Mouse (Mus musculus): Measurements from ENCODE around the gene Tbl3. TPM values are rescaled to one million over a fixed set of nuclear protein-coding genes. Genes with fewer than 3 reads are reported as not detected.

The Tbl3 gene
- polyA plus RNA-seq, 1 experiment from 2014 or later = 25.2 TPM

DNA sequence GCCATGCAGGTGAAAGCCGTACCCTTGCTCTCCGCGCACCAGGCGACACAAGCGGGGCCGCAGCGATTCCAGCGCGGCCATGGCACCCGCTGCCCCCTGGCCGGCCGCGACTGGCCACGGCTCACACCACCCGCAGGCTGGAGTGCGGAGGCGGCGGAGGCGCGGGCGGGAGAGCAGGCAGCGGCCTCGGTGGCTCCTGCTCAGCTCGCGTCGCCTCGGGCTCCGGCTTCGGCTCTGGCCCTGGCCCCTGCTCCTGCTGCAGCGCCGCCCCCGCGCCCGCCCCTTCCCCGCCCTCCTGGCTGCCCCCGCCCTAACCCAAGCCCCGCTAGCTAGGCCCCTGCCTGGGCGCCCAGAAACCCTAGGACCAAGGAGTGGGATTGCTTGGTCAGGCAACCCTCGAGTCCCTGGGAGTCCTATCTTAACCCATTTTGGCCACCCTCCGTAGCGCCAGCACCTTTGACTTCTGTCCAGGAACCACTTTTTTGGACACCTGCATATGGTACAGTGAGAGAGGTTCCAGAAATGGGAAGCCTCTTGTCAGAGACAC, 57.3 kb downstream of the Tbl3 start, which contains the start of gene Slc9a3r2:
Gene Slc9a3r2, minus strand, starts transcription at position 258 of the 547 bp plus-strand sequence.
- Histone ChIP-seq H3K27me3 (replicated peaks; ENCODE audit: control insufficient read depth, insufficient read depth, low read length) (0 out of 2 replicates have a peak, but pooled peaks cover 3% of the 10 kb centered on the region), H3K4me1 (replicated peaks; ENCODE audit: control insufficient read depth, insufficient read depth, low read length) (0 out of 2 replicates have a peak, but pooled peaks cover 4% of the 10 kb centered on the region), H3K9ac (ENCODE audit: low read depth, low read length) (peak within 1 kb of the TSS; percentile 72), H3K36me3 (ENCODE audit: control insufficient read depth, insufficient read depth) (no peaks in the 10 kb centered on the region; the same call in 1 of the 2 replicates), H3K9me3 (ENCODE audit: control insufficient read depth) (no peaks in the 10 kb centered on the region), H3K4me2 (replicated peaks; ENCODE audit: low read depth) (peak within 1 kb of the TSS; percentile 97), H3K4me3 (ENCODE audit: low read depth, low read length) (peak within 1 kb of the TSS; percentile 71), H3K27ac (ENCODE audit: low read depth, low read length) (peak within 1 kb of the TSS; percentile 54)
- no peak for TF ChIP-seq CTCF (IDR thresholded peaks at IDR 0.05; ENCODE audit: low read depth)
- WGBS = 1% methylated on average over 21 of the region's 41 CpGs
- peak; percentile 32; the same call in 1 of the 2 replicates for ATAC-seq

DNA sequence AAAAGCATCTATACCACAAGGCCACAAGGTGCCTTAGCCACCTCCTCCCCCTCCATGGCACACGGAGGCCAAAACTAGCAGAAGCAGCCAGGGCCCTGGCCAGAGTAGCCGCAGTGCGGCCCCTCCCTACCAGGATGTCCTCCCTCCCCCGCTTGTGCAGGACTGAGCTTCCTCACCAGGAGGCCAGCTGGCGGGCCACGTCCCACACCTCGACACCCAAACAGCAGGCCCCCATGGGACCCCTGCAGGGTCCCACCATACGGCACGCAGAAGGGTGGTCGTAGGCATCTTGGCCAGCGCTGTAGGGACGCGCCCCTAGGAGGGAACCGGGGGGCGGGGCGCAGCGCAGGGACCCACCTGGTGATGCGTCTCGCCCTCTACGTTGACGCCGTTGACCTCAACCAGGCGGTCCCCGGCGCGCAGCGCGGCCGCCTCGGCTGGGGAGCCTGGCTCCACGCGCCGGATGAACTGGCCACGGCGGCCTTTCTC, 57.8 kb downstream of the Tbl3 start:
- H3K9ac ChIP-seq (ENCODE audit: low read depth, low read length) = peak overlapping the region; percentile 72
- ATAC-seq = 0 out of 2 replicates have a peak, but pooled peaks have one; percentile 17
- H3K4me1 ChIP-seq (replicated peaks; ENCODE audit: control insufficient read depth, insufficient read depth, low read length) = 0 out of 2 replicates have a peak, but pooled peaks cover 4% of the 10 kb centered on the region
- H3K9me3 ChIP-seq (ENCODE audit: control insufficient read depth) = no peaks in the 10 kb centered on the region
- H3K4me3 ChIP-seq (ENCODE audit: low read depth, low read length) = peak overlapping the region; percentile 71
- peak overlapping the region; percentile 97 for H3K4me2 ChIP-seq (replicated peaks; ENCODE audit: low read depth)
- peak overlapping the region; percentile 54 for H3K27ac ChIP-seq (ENCODE audit: low read depth, low read length)
- 1% methylated on average over 32 of the region's 35 CpGs for WGBS
- H3K36me3 ChIP-seq (ENCODE audit: control insufficient read depth, insufficient read depth) = no peaks in the 10 kb centered on the region; the same call in 1 of the 2 replicates
- H3K27me3 ChIP-seq (replicated peaks; ENCODE audit: control insufficient read depth, insufficient read depth, low read length) = 0 out of 2 replicates have a peak, but pooled peaks cover 3% of the 10 kb centered on the region
- TF ChIP-seq CTCF (IDR thresholded peaks at IDR 0.05; ENCODE audit: low read depth) = no peak

DNA sequence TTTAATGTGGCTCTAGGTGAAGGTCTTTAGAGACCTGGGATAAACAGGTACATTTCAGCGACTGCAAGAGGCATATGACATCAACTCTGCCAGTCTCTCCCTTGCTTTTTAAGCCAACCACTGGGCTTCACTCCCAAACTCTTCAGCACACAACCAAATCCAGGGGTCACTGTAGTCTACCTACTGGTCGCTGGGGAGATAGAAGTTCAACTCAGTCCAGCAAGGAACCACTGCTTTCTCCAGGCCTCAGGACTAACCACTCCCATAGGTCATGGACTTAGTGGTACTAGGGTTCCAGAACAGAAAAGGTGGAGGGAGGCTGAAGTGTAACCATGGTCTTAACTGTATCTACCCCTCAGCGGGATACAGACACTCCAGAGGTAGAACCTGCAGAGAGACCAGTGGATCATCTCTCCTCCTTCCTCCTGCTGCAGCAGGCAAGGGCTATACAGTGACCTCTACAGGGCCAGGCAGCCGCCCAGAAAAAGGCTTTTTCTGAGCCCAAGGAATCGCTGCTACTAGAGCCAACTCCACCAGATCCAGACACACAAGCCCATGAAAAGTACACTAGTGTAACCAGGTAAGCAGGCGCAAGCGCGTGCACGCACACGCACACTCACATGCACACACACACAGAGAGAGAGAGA, 58.6 kb downstream of the Tbl3 start:
- H3K4me2 ChIP-seq (replicated peaks; ENCODE audit: low read depth) = peak overlapping the region; percentile 97
- H3K27ac ChIP-seq (ENCODE audit: low read depth, low read length) = no peak overlapping the region
- no peaks in the 10 kb centered on the region for H3K9me3 ChIP-seq (ENCODE audit: control insufficient read depth)
- 0 out of 2 replicates have a peak, but pooled peaks cover 3% of the 10 kb centered on the region for H3K27me3 ChIP-seq (replicated peaks; ENCODE audit: control insufficient read depth, insufficient read depth, low read length)
- peak overlapping the region; percentile 71 for H3K4me3 ChIP-seq (ENCODE audit: low read depth, low read length)
- ATAC-seq = no peak
- no peak overlapping the region for H3K9ac ChIP-seq (ENCODE audit: low read depth, low read length)
- 73% methylated on average over 10 of the region's 10 CpGs for WGBS
- no peaks in the 10 kb centered on the region; the same call in 1 of the 2 replicates for H3K36me3 ChIP-seq (ENCODE audit: control insufficient read depth, insufficient read depth)
- TF ChIP-seq CTCF (IDR thresholded peaks at IDR 0.05; ENCODE audit: low read depth) = peak; percentile 38
- 0 out of 2 replicates have a peak, but pooled peaks cover 4% of the 10 kb centered on the region for H3K4me1 ChIP-seq (replicated peaks; ENCODE audit: control insufficient read depth, insufficient read depth, low read length)

Other genes with a start within 250 kb of the Tbl3 start
- 5.0 and 5.2 TPM in 2 replicates for gene E4f1, start 237.3 kb downstream of the Tbl3 start, polyA plus RNA-seq (2015; fragmentation: Nextera tagmentation; extraction: Ambion mirVana)
- 64.5 and 69.4 TPM in 2 replicates for gene Pgp, start 237.3 kb downstream of the Tbl3 start, polyA plus RNA-seq (2015; fragmentation: Nextera tagmentation; extraction: Ambion mirVana)
- not detected in 2 replicates for gene Bricd5, start 233.8 kb downstream of the Tbl3 start, polyA plus RNA-seq (2015; fragmentation: Nextera tagmentation; extraction: Ambion mirVana)
- gene Mlst8, start 228.6 kb downstream of the Tbl3 start, polyA plus RNA-seq (2015; fragmentation: Nextera tagmentation; extraction: Ambion mirVana) = 11.9 and 12.9 TPM in 2 replicates
- gene Caskin1, start 219.1 kb downstream of the Tbl3 start, polyA plus RNA-seq (2015; fragmentation: Nextera tagmentation; extraction: Ambion mirVana) = 0.69 and 0.78 TPM in 2 replicates
- gene Traf7, start 179.7 kb downstream of the Tbl3 start, polyA plus RNA-seq (2015; fragmentation: Nextera tagmentation; extraction: Ambion mirVana) = 39.7 and 41.2 TPM in 2 replicates
- 0.31 and 0.63 TPM in 2 replicates for gene Rab26, start 173.4 kb downstream of the Tbl3 start, polyA plus RNA-seq (2015; fragmentation: Nextera tagmentation; extraction: Ambion mirVana)
- 5.4 and 8.3 TPM in 2 replicates for gene Pkd1, start 157.8 kb downstream of the Tbl3 start, polyA plus RNA-seq (2015; fragmentation: Nextera tagmentation; extraction: Ambion mirVana)
- gene Tsc2, start 75.0 kb downstream of the Tbl3 start, polyA plus RNA-seq (2015; fragmentation: Nextera tagmentation; extraction: Ambion mirVana) = 24.7 and 25.8 TPM in 2 replicates
- gene Nthl1, start 75.0 kb downstream of the Tbl3 start, polyA plus RNA-seq (2015; fragmentation: Nextera tagmentation; extraction: Ambion mirVana) = 5.0 and 5.5 TPM in 2 replicates
- 26.5 and 30.1 TPM in 2 replicates for gene Slc9a3r2, start 57.3 kb downstream of the Tbl3 start, polyA plus RNA-seq (2015; fragmentation: Nextera tagmentation; extraction: Ambion mirVana)
- 0.20 TPM in 1 of 2 replicates, not detected in the other for gene Npw, start 49.2 kb downstream of the Tbl3 start, polyA plus RNA-seq (2015; fragmentation: Nextera tagmentation; extraction: Ambion mirVana)
- 13.4 and 13.5 TPM in 2 replicates for gene Zfp598, start 38.0 kb downstream of the Tbl3 start, polyA plus RNA-seq (2015; fragmentation: Nextera tagmentation; extraction: Ambion mirVana)
- gene Syngr3, start 17.7 kb downstream of the Tbl3 start, polyA plus RNA-seq (2015; fragmentation: Nextera tagmentation; extraction: Ambion mirVana) = 6.0 and 6.2 TPM in 2 replicates
- 42.0 and 42.2 TPM in 2 replicates for gene Gfer, start 11.5 kb downstream of the Tbl3 start, polyA plus RNA-seq (2015; fragmentation: Nextera tagmentation; extraction: Ambion mirVana)
- gene Noxo1, start 11.4 kb downstream of the Tbl3 start, polyA plus RNA-seq (2015; fragmentation: Nextera tagmentation; extraction: Ambion mirVana) = 32.4 and 38.0 TPM in 2 replicates
- gene Rnf151, start 10.4 kb upstream of the Tbl3 start, polyA plus RNA-seq (2015; fragmentation: Nextera tagmentation; extraction: Ambion mirVana) = not detected in 2 replicates
- gene Rps2, start 10.5 kb upstream of the Tbl3 start, polyA plus RNA-seq (2015; fragmentation: Nextera tagmentation; extraction: Ambion mirVana) = 757 and 776 TPM in 2 replicates
- 406 and 413 TPM in 2 replicates for gene Ndufb10, start 16.8 kb upstream of the Tbl3 start, polyA plus RNA-seq (2015; fragmentation: Nextera tagmentation; extraction: Ambion mirVana)
- 0.27 TPM in 1 of 2 replicates, not detected in the other for gene Rpl3l, start 20.2 kb upstream of the Tbl3 start, polyA plus RNA-seq (2015; fragmentation: Nextera tagmentation; extraction: Ambion mirVana)
- gene Msrb1, start 29.0 kb upstream of the Tbl3 start, polyA plus RNA-seq (2015; fragmentation: Nextera tagmentation; extraction: Ambion mirVana) = 47.4 and 47.8 TPM in 2 replicates
- gene Hs3st6, start 45.3 kb upstream of the Tbl3 start, polyA plus RNA-seq (2015; fragmentation: Nextera tagmentation; extraction: Ambion mirVana) = 0.25 and 0.47 TPM in 2 replicates
- 0.08 and 0.10 TPM in 2 replicates for gene Meiob, start 96.6 kb upstream of the Tbl3 start, polyA plus RNA-seq (2015; fragmentation: Nextera tagmentation; extraction: Ambion mirVana)
- 104 and 105 TPM in 2 replicates for gene Hagh, start 132.5 kb upstream of the Tbl3 start, polyA plus RNA-seq (2015; fragmentation: Nextera tagmentation; extraction: Ambion mirVana)
- gene Fahd1, start 142.7 kb upstream of the Tbl3 start, polyA plus RNA-seq (2015; fragmentation: Nextera tagmentation; extraction: Ambion mirVana) = 165 and 195 TPM in 2 replicates
- gene Igfals, start 158.3 kb upstream of the Tbl3 start, polyA plus RNA-seq (2015; fragmentation: Nextera tagmentation; extraction: Ambion mirVana) = 17.2 and 18.3 TPM in 2 replicates
- gene Nubp2, start 178.7 kb upstream of the Tbl3 start, polyA plus RNA-seq (2015; fragmentation: Nextera tagmentation; extraction: Ambion mirVana) = 48.0 and 53.5 TPM in 2 replicates
- gene Spsb3, start 179.0 kb upstream of the Tbl3 start, polyA plus RNA-seq (2015; fragmentation: Nextera tagmentation; extraction: Ambion mirVana) = 42.3 and 43.4 TPM in 2 replicates
- gene Eme2, start 187.4 kb upstream of the Tbl3 start, polyA plus RNA-seq (2015; fragmentation: Nextera tagmentation; extraction: Ambion mirVana) = 16.7 and 18.5 TPM in 2 replicates
- gene Mrps34, start 187.5 kb upstream of the Tbl3 start, polyA plus RNA-seq (2015; fragmentation: Nextera tagmentation; extraction: Ambion mirVana) = 132 and 141 TPM in 2 replicates
- 47.4 and 54.4 TPM in 2 replicates for gene Nme3, start 188.8 kb upstream of the Tbl3 start, polyA plus RNA-seq (2015; fragmentation: Nextera tagmentation; extraction: Ambion mirVana)
- 5.3 and 6.6 TPM in 2 replicates for gene Mapk8ip3, start 229.3 kb upstream of the Tbl3 start, polyA plus RNA-seq (2015; fragmentation: Nextera tagmentation; extraction: Ambion mirVana)